Mouse (Mus musculus) left cerebral cortex, postnatal 25 days (tissue): ENCODE measurements around the gene Ypel5. TPM values are rescaled to one million over a fixed set of nuclear protein-coding genes. Genes with fewer than 3 reads are reported as not detected.

Experiments
- DNase-seq, 2 experiments: peaks; one replicate each; pipeline ENCODE4 v3.0.0; 2022; ENCODE audit warnings: low spot score in 2 of 2, mixed read lengths in 1 of 2
- intact Hi-C: fragments of 180-260 bp; cut with DNase I; formaldehyde crosslinking; loops from one replicate; pipeline ENCODE4 v1.15.1; 2025
- total RNA-seq, 2 experiments: library from RNA; stranded (reverse); gene quantifications; 2 replicates each; pipeline ENCODE4 v1.2.3; 2021

Gene Ypel5
- total RNA-seq, 2 experiments from 2014 or later, result 83.5 to 91.9 TPM

- DNase-seq, result no peak
- intact Hi-C loops, result loop anchor here (1.0 to 2.0 kb wide), 3 partner anchors 21 to 1221 kb away; no protein-coding TSS in a partner anchor
Measured at GRCm38 (mm10) chr17:72837824-72838474, 1.7 kb downstream of the Ypel5 start.

- intact Hi-C loops, result no loop called here
Measured at GRCm38 (mm10) chr17:72839000-72839399, 2.7 kb downstream of the Ypel5 start.

GRCm38 (mm10) chr17:72844393-72844792 lies 8.1 kb downstream of the Ypel5 start:
- intact Hi-C loops, result no loop called here
- DNase-seq, result no peak

More at GRCm38 (mm10) chr17:72839000-72839399, 2.7 kb downstream of the Ypel5 start:
- DNase-seq, result no peak

- intact Hi-C loops, result no loop called here
Measured at GRCm38 (mm10) chr17:72844949-72845490, 8.8 kb downstream of the Ypel5 start.

GRCm38 (mm10) chr17:72845521-72845920 lies 9.3 kb downstream of the Ypel5 start:
- no peak for DNase-seq
- intact Hi-C loops, result no loop called here

More at GRCm38 (mm10) chr17:72844949-72845490, 8.8 kb downstream of the Ypel5 start:
- no peak for DNase-seq

GRCm38 (mm10) chr17:72855298-72855697 lies 19.0 kb downstream of the Ypel5 start:
- DNase-seq, result no peak
- intact Hi-C loops, result loop anchor here (5.0 to 10.0 kb wide), 2 partner anchors 62 to 1030 kb away; partner anchors contain the start of gene Lbh

- intact Hi-C loops, result loop anchor here (1.0 to 10.0 kb wide), 3 partner anchors 59 to 1027 kb away; partner anchors contain the start of gene Lbh
- peak; percentile 61 to 70 for DNase-seq
Measured at GRCm38 (mm10) chr17:72857677-72858633, 21.7 kb downstream of the Ypel5 start.

GRCm38 (mm10) chr17:72863226-72863625 lies 27.0 kb downstream of the Ypel5 start:
- intact Hi-C loops, result loop anchor here (5.0 kb wide), 1 partner anchor 884 kb away; no protein-coding TSS in a partner anchor
- no peak for DNase-seq

- intact Hi-C loops, result no loop called here
- no peak for DNase-seq
Measured at GRCm38 (mm10) chr17:72866624-72867245, 30.5 kb downstream of the Ypel5 start.

- no peak for DNase-seq
- intact Hi-C loops, result no loop called here
Measured at GRCm38 (mm10) chr17:72868181-72868580, 31.9 kb downstream of the Ypel5 start.

GRCm38 (mm10) chr17:72878979-72879378 lies 42.7 kb downstream of the Ypel5 start:
- intact Hi-C loops, result no loop called here

GRCm38 (mm10) chr17:72880156-72880555 lies 43.9 kb downstream of the Ypel5 start:
- intact Hi-C loops, result no loop called here
- no peak for DNase-seq

More at GRCm38 (mm10) chr17:72878979-72879378, 42.7 kb downstream of the Ypel5 start:
- no peak for DNase-seq

GRCm38 (mm10) chr17:72881051-72881450 lies 44.8 kb downstream of the Ypel5 start:
- intact Hi-C loops, result no loop called here
- no peak for DNase-seq

- DNase-seq, result no peak
- intact Hi-C loops, result no loop called here
Measured at GRCm38 (mm10) chr17:72881804-72882203, 45.6 kb downstream of the Ypel5 start.

- intact Hi-C loops, result loop anchor here (2.0 to 10.0 kb wide), 3 partner anchors 118 to 407 kb away; no protein-coding TSS in a partner anchor
- peak; percentile 77 to 93 for DNase-seq
Measured at GRCm38 (mm10) chr17:72889556-72890397, 53.5 kb downstream of the Ypel5 start.

GRCm38 (mm10) chr17:72890398-72890898 lies 54.2 kb downstream of the Ypel5 start:
- no peak for DNase-seq
- intact Hi-C loops, result loop anchor here (2.0 to 10.0 kb wide), 3 partner anchors 117 to 406 kb away; no protein-coding TSS in a partner anchor

GRCm38 (mm10) chr17:72891556-72891955 lies 55.3 kb downstream of the Ypel5 start:
- intact Hi-C loops, result loop anchor here (2.0 to 10.0 kb wide), 3 partner anchors 116 to 405 kb away; no protein-coding TSS in a partner anchor
- DNase-seq, result no peak

- intact Hi-C loops, result loop anchor here (10.0 kb wide), 1 partner anchor 279 kb away; no protein-coding TSS in a partner anchor
- no peak for DNase-seq
Measured at GRCm38 (mm10) chr17:72895506-72895905, 59.3 kb downstream of the Ypel5 start.
